Mouse (Mus musculus) adrenal gland, adult (tissue): ENCODE data around the gene Morn3.

Experiments
- DNase-seq, 2 experiments: peaks; one replicate each; pipeline ENCODE4 v3.0.0; 2022 to 2023; ENCODE audit warnings: low spot score in 1 of 2; ENCODE audit not compliant: inconsistent age in 2 of 2

Gene Morn3

DNA sequence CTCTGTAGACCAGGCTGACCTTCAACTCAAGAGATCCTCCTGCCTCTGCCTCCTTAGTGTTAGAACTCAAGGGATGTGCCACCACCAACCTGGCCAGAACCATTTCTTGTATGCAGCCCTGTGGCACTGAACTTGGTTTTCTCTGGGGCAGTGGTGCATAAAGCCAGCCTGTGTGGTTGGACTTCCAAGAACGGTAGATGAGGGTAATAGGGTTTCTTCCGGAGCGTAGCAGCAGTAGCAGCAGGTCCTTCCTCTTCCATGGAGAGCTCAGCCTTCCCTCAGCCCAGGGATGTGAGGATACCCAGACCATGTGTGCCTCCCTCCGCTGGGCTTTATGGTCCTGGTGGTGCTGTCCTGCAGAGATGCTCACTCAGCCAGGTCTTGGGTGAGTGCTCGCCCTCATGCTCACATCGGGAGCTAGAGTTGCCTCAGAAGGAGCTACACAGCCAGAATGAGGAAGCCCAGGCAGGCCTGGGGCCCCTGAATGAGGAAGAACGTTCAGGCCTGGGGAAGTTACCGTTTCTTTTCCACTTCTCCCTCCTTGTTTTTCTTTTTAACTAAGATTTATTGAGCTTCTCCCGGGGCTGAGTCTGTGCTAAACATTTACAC lies 21.7 kb downstream of the Morn3 start:
- DNase-seq, result no peak

DNA sequence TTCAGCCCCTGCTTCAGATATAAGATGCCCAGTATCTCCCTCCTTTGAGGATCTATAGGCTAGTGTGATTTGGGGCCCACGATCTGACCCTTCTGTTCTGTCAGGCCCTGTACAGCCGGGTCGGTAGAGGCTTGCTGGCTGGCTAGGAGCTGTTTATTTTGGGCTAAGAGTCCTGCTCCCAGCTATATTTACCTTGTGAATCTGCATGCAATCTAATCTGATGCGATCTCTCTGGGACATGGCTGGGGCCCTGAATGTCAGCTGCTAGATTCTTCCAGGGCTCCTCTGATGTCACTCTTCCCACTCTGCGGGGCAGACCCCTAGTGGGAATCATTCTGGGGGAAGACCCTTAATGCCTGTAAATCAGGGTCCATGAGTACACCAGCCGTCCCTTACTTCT lies 22.5 kb downstream of the Morn3 start:
- no peak for DNase-seq

DNA sequence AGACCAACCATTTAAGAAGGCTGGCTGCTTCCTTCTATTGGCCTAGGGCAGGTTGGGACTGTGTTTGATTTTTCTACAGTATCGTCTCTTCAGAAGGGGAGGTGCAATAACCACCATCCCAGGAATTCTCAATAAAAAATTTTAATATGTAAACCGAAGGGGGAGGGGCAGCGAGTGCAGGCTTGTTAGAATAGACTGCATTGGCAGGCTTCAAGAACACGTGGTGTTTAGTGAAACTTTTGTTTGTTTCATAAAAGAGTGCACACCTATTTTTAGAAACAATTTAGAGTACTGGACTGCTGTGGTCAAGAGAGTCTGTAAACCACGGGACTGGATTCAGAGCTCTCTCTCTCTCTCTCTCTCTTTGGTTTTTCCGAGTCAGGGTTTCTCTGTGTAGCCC lies 23.8 kb downstream of the Morn3 start:
- no peak for DNase-seq

DNA sequence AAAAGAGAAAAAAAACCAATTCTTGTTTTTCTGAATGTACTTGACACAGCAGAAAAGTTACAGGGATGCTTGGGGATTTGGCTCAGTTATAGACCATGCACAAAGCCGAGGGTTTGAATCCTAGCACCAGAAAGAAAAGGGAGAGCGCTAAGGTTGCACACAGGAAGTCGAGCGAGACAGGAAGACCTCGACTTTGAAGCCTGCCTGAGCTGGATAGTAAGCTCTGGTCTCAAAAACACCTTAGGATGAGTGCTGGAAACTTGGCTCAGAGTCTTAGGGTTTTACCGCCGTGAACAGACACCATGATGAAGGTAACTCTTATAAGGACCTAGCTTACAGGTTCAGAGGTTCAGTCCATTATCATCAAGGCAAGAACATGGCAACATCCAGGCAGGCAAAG lies 25.4 kb downstream of the Morn3 start:
- no peak for DNase-seq

DNA sequence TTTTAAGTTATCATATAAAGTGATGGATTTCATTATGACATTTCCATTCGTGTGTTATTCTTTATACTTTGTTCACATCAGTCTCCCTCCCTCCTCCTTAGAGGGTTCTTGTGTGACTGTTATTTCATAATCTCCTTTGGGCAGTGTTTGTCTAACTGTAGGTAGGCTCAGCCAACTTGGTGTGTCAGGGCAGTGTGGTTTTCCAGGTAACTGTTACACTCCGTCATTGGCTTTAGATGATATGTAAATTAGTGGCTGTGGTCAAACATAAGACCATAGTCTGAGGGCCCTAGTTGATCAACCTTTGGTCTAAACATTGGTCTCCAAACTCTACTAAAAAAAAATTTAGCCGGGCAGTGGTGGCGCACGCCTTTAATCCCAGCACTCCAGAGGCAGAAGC lies 26.4 kb downstream of the Morn3 start:
- DNase-seq, result no peak

DNA sequence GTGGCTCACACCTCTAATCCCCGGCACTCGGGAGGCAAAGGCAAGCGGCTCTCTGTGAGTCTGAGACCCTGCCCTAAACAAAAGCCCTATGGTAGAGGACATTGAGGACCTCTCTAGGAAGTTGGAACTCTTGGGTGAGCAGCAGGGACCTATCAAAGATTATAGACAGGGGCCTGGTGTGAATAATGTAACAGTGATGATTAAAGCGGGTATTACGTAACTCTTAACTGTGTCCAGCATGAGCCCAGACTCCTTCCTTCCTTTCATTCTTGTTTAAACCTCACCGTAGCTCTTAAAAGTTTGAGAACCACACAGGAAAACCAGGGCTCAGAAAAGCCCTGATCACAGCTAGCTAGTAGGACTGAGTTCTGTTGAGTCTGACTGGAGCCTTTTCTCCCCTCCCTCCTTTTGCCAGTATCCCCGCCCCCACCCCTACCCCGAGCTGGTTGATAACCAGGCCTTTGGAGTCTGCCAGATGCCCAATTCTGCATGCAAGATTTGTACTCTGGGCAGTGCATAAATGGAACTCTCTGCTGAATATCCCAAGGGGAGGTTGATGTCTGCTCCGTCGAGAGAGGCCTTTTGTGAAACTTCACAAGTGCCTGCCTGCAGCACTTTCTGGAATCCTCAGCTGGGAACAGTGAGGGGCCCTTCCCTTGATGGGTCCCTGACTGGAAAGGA lies 27.3 kb downstream of the Morn3 start:
- peak in 1 of 2 experiments; percentile 51 for DNase-seq

DNA sequence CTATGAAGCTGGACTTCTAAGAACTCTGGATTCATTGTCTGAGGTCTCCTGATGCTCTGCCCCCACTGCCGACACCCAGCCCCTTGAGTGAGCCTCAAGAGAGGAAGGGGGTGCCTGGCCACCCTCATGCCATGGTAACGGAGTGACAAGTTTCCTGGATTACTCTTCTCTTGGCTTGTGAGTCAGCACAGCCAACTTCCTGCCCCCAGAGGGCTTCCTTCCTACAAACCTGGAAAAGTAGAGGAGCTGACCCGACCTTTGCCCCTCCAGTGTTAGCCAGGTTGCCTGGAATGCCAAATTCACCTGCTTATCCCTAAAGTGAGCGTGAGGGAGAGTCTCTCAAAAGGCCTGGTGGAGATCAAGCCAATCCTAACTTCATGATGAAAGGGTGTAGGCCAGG lies 29.3 kb downstream of the Morn3 start:
- no peak for DNase-seq

DNA sequence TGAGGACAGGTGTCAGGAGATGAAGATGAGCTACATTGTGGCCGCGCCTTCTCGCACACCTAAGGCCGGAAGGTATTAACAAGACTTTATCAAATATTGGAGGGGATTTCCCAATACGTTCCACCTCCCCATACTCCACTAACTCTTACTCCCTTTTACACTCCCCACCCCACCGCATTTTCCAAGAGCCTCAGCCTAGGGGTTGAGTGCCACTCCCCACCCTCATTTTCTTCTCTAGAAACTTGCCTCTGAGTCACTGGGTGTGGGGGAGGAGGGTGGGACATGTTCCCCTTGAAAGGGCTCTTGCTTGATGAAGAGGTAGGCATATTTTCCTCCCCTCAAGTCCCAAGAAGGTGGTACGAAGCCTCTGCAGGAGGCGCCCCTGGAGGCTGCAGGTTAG lies 30.9 kb downstream of the Morn3 start:
- no peak for DNase-seq

DNA sequence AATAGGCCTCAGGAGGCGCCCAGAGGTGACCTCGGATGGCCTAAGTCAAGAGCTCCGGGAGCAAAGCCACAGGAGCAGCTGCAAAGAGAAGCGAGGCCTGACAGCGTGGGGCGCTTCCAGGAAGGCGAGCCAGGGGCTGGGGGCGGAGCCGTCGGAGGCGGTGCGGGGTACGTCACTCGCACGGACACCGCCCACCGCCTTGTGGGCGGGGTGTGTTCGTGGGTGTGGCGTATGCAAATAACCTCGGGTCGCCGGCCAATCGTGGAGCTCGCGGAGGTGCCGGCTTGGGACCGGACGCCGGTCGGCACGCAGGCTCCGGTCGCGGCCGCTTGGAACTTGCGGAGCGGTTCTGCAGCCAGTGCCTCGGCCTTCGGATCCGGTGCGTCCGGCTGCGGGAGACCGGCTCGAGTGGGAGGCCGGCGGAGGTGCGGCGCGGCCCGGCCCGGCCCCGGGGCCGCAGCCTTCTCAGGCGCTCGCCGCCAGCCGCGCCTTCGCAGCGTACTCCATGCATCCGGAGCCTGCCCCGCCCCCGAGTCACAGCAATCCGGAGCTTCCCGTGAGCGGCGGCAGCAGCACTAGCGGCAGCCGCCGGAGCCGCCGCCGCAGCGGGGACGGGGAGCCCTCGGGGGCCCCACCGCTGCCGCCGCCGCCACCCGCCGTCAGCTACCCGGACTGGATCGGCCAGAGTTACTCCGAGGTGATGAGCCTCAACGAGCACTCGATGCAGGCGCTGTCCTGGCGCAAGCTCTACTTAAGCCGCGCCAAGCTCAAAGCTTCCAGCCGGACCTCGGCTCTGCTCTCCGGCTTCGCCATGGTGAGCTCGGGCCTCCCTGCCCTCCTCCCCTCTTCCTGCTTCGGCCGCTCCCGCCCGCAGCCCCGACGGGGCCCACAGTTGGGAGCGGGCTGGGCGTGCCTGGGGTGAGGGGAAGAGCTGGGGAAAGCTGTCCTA lies 31.8 kb downstream of the Morn3 start, which contains the start of gene Orai1:
Gene Orai1, plus strand, starts transcription at position 322 of the 949 bp plus-strand sequence.
- DNase-seq, result peak; percentile 99

DNA sequence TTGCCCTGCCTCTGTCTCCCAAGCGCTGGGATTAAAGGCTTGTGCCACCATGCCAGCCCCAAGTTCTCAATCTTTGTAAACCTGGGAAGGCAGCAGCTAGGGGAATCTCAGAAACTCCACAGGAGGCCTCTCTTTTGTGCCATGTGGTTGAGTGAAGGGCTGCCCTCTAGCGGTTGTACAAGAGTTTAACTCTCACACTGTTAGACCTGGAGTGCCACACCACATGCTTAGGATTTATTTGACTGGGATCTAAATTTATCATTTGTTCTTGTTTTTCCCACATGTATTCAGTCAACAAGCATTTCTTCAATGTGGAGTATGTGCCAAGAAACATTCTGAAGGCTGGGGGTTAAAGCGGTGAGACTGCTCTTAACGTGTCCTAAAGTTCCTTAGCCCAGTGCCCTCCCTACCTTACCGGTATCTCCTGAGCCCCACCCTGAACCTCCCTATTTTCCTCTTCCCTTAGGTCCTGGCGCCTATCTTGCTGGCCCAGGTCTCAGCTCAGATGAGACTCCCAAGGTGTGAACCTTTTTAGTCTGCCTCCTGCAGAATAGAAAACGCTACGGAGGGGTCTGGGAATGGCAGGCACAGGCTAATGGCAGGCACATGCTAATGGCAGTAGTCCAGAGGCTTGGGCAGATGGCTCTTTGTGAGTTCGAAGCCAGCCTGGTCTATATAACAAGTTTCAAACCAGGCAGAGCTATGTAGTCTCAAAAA lies 33.1 kb downstream of the Morn3 start:
- peak; percentile 65 to 88 for DNase-seq

DNA sequence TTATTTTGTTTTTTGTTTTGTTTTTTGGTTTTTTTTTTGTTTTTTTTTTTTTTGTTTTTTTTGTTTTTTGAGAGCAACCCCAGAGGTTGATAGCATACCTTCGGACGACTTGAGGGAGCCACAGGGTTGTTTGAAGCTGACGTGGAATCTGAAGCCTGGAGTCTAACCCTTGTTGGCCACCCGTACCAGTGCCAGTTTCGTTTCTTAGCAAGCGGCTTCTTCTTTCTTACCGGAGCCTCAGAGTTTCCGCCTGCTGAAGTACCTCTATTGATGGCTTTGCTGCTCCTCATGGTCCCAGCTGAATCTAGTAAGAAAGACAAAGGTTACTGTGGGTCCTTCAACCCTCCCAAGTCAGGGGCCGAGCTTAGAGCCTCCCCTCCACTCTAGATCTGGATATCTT lies 35.1 kb downstream of the Morn3 start:
- no peak for DNase-seq

DNA sequence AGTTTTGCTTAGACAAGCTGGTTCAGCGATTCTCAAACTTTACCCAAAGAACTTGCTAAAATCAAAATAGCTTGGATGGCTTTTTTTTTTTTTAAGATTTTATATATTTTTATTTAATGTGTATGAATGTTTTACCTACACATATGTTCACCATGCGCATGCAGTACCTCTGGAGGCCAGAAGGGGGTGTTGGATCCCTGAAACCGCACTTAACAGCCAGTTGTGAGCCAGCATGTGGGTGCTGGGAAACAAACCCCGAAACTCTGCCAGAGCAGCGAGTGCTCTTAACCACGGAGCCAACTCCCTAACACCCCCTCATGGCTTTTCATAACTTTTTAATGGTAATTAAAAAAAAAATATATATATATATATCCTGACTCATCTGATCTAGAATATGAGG lies 36.0 kb downstream of the Morn3 start:
- DNase-seq, result peak in 1 of 2 experiments; percentile 43

DNA sequence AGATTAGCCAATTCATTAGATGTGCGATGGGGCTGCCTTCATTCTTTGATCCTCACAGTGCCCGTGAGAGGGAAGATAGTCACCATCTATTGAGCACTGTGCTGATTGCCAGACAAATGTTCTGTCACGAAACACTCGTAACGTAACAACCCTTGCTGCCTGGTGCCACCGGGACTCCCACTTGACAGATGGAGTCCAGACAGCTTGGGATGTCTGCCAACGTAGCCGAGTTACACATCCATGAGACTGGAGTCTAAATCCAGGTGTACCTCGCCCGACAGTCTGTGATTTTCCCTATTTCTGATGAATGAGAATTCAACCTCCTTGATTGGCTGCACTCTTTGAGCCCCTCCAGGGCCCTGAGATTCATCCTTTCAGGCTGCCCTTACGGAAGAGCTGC lies 36.9 kb downstream of the Morn3 start:
- DNase-seq, result no peak

DNA sequence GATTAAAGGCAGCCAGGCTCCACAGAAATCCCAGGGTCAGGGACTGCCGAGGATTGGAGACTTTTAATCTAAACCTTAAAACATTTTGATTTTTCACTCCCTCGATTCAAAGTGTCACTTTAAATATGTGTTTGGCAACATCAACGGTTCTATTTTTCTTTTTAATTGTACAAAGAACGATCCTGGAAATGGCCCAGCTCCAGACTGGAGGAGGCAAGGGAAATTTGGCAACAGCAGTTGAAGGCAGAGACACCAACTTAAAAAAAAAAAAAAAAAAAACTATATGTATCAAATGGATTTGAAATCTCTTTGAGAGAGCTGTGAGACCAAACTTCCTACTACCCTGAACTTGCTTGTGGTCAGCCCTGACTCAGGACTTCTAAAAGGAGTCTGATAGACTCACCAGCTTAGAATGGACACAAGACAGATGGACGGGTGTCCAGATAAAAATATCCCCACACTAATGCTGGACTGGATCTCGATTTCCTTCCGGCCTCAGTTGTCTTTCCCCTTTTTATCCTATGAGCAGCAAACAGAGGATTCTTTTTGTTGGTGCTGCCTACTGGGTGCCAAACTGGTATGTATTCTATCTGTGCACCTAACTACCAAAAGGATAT lies 37.8 kb downstream of the Morn3 start:
- DNase-seq, result peak in 1 of 2 experiments; percentile 29

DNA sequence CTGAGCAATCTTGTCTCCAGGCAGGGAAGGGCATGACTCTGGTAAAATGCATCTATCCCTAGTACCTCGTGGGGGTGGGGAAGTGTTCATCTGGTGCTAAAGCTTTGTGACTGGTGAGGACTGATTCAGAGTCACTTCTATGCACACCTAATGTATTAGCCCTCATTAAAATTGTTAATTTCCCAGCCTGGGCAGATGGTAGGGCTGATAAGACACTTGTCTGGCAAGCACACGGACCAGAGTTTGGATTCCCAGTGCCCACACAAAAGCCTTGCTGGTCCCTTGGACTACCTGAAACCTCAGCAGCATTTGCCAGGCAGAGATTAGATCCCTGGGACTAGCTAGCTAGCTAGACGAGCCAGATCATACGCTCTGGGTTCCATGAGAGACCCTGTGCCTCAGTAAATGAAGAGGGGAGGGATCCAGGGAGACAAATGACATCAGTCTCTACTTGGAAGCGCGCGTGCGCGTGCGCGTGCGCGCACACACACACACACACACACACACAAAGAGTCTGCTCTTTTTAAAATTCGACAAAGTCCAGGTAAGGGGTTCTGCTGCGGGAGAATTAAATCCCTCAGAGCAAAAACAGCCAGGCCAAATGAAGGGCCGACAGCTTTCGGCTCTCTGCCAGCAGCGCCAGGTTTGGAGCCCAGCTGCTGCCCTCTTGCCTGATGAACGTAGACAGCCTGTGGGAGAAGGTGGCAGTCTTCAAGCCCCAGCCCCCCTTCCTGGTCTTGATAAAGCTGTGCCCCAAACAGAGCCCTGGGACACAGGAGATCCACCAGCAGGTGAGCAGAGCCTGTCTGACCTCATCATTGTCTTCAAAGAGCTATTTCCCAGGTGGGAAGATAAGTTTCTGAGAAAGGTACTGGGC lies 40.9 kb downstream of the Morn3 start:
- DNase-seq, result no peak

DNA sequence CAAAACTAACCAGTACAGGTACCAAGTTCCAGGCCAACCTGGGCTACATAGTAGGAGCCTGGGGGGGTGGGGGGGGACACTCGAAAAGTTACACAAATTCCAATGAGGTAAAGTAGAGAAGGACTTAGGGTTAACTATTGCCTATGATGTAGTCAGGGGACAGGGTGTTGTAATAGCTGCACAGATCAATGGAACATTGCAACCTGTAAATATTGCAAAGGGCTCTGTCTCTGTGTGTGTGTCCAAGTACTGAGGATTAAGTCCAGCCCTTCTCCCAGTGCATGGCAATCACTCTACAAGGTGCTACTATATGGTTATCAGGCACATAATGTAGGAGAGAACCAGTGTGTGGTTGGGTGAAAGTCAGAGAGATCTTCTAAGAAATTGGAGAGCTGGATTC lies 45.9 kb downstream of the Morn3 start:
- no peak for DNase-seq

DNA sequence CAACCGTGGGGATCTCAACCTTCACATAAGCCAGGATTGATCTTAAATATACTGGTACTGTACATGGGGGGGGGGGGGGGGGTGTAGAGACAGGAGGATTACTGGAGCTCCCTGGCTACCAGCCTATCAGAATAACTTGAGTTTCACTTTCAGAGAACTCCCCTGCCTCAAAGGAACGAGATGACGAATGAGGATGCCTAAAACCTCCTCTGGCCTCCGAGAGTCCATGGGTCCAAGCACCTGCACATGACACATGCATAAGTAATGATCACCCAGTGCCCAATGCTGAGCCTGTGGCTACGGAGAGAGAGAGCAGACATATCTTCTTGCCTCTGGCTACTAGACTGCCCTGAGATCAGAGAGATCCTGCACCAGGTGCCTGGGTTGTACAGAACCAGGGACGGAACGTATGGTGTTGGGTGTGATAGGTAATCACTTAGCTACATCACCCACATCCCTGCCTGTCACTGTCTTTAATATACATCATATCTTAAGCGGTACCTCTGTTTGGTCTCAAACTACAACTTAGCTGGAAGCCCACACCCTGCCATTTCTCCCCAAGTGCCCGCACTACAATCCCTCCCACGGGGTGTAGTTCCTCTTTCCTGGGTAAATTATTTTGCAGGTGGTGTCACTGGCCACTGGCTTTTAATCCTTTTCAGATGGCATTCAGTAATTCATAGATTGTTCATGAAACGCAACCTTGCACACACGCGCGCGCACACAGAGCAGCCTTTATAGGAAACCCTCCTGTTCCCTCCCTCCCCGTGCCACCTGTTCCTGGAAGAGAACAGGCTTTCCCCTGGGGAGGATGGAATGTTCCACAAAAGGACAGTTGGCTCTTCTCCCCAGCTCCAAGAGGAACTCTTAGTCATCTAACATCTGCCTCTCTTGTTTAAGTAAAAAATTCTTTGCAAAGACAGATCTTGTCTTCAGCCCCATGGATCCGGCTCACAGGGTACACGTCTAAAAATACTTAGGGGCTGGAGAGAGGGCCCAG lies 49.3 kb downstream of the Morn3 start:
- DNase-seq, result no peak

DNA sequence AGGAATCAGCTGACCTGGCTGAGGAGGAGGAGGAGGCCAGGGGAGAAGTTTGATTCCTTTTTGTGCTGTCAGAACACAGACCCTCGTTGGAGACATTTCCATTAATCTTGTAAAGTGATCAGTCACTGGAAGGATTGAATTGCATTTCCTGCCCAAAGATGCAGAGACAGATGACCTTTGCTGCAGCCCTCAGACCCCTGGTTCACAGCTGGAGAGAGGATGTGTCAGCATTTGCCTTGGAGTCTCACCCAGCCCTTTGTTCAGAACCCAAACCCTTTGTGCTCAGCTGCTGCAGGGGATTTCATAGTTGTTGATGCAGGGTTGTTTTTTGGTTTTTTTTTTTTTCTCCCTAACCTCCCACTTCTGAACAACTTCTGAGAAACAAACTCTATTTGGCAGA lies 51.9 kb downstream of the Morn3 start:
- DNase-seq, result no peak
